Mouse (Mus musculus): ENCODE data around the gene Klhdc1. TPM values are rescaled to one million over a fixed set of nuclear protein-coding genes. Genes with fewer than 3 reads are reported as not detected.

The Klhdc1 gene
- total RNA-seq, 4 experiments from 2014 or later, result 21.8 to 23.6 (median 22.9) TPM

GRCm38 (mm10) chr12:69227776-69228466, 13.1 kb upstream of the Klhdc1 start, which contains the start of gene Pole2:
Pole2 (minus strand) TSS chr12:69228195.
- DNase-seq (ENCODE audit: low spot score in 2 of 2), result peak; percentile 61 to 68

- no peak for DNase-seq (ENCODE audit: low spot score in 2 of 2)
Observed at GRCm38 (mm10) chr12:69229251-69229650, 11.7 kb upstream of the Klhdc1 start.

- DNase-seq (ENCODE audit: low spot score in 2 of 2), result no peak
Observed at GRCm38 (mm10) chr12:69235782-69236181, 5.2 kb upstream of the Klhdc1 start.

- no peak for DNase-seq (ENCODE audit: low spot score in 2 of 2)
Observed at GRCm38 (mm10) chr12:69238284-69238683, 2.7 kb upstream of the Klhdc1 start.

- no peak for DNase-seq (ENCODE audit: low spot score in 2 of 2)
Observed at GRCm38 (mm10) chr12:69241405-69241770, 412 bp downstream of the Klhdc1 start.

- peak; percentile 64 to 66 for DNase-seq (ENCODE audit: low spot score in 2 of 2)
Observed at GRCm38 (mm10) chr12:69241771-69242431, 925 bp downstream of the Klhdc1 start.

- no peak for DNase-seq (ENCODE audit: low spot score in 2 of 2)
Observed at GRCm38 (mm10) chr12:69249766-69250165, 8.8 kb downstream of the Klhdc1 start.

- no peak for DNase-seq (ENCODE audit: low spot score in 2 of 2)
Observed at GRCm38 (mm10) chr12:69250756-69251155, 9.8 kb downstream of the Klhdc1 start.

GRCm38 (mm10) chr12:69253806-69254205, 12.8 kb downstream of the Klhdc1 start:
- no peak for DNase-seq (ENCODE audit: low spot score in 2 of 2)

- no peak for DNase-seq (ENCODE audit: low spot score in 2 of 2)
Observed at GRCm38 (mm10) chr12:69257836-69258235, 16.9 kb downstream of the Klhdc1 start.

- DNase-seq (ENCODE audit: low spot score in 2 of 2), result no peak
Observed at GRCm38 (mm10) chr12:69262251-69262650, 21.3 kb downstream of the Klhdc1 start.

- DNase-seq (ENCODE audit: low spot score in 2 of 2), result no peak
Observed at GRCm38 (mm10) chr12:69265031-69265430, 24.1 kb downstream of the Klhdc1 start.

GRCm38 (mm10) chr12:69267956-69268632, 27.1 kb downstream of the Klhdc1 start:
- DNase-seq (ENCODE audit: low spot score in 2 of 2), result no peak

GRCm38 (mm10) chr12:69268956-69269355, 28.0 kb downstream of the Klhdc1 start:
- no peak for DNase-seq (ENCODE audit: low spot score in 2 of 2)

GRCm38 (mm10) chr12:69279931-69280469, 39.0 kb downstream of the Klhdc1 start:
- no peak for DNase-seq (ENCODE audit: low spot score in 2 of 2)

- DNase-seq (ENCODE audit: low spot score in 2 of 2), result no peak
Observed at GRCm38 (mm10) chr12:69280915-69281314, 39.9 kb downstream of the Klhdc1 start.

GRCm38 (mm10) chr12:69283146-69283545, 42.2 kb downstream of the Klhdc1 start:
- no peak for DNase-seq (ENCODE audit: low spot score in 2 of 2)

GRCm38 (mm10) chr12:69287535-69287934, 46.6 kb downstream of the Klhdc1 start:
- no peak for DNase-seq (ENCODE audit: low spot score in 2 of 2)

GRCm38 (mm10) chr12:69288699-69289098, 47.7 kb downstream of the Klhdc1 start:
- DNase-seq (ENCODE audit: low spot score in 2 of 2), result no peak

- DNase-seq (ENCODE audit: low spot score in 2 of 2), result no peak
Observed at GRCm38 (mm10) chr12:69292401-69292800, 51.4 kb downstream of the Klhdc1 start.

GRCm38 (mm10) chr12:69293815-69294214, 52.8 kb downstream of the Klhdc1 start:
- DNase-seq (ENCODE audit: low spot score in 2 of 2), result no peak

GRCm38 (mm10) chr12:69294936-69295335, 54.0 kb downstream of the Klhdc1 start:
- no peak for DNase-seq (ENCODE audit: low spot score in 2 of 2)

Data from left cerebral cortex, adult 8-10 months (tissue).